Mouse (Mus musculus): ENCODE results near the gene Tbrg1.

DNA sequence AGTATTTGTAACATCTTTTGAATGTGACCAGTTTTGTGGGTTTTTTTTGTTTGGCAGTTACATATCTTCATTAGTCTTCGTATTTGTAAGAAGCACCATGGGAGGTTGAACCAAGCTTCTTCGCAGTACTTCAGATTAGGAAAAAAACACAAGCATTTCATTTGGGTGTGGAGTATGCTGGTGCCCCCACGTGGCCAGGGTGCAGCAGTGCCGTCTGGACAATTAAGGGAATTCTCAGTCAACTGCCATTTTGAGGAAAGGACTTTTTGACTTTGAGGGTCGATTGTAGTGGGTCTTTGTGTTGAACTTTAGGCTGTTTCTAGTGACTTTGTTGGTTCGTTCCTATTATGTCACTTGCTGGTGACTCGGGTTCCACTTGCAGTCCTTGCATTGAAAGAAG lies 20.8 kb downstream of the Tbrg1 start:
- TF ChIP-seq POLR2A (IDR thresholded peaks at IDR 0.05; ENCODE audit: insufficient read length, low read depth) (no peak), MYOD1 (IDR thresholded peaks at IDR 0.05; ENCODE audit: control insufficient read depth in 1 of 3, insufficient read length in 2 of 3, low read depth in 2 of 3) (no peak), TCF12 (IDR thresholded peaks at IDR 0.05; ENCODE audit: insufficient read depth, poor library complexity, severe bottlenecking) (no peak), CEBPB (IDR thresholded peaks at IDR 0.05; ENCODE audit: insufficient read depth, poor library complexity, severe bottlenecking) (no peak)

Measured in myocyte (in vitro differentiated cells).